Mouse (Mus musculus) retina, postnatal 7 days (tissue): Measurements from ENCODE around the gene Zfp1.

Source experiments
- DNase-seq: peaks from one replicate; pipeline ENCODE4 v3.0.0-alpha.2; 2012; ENCODE audit warnings: low read depth, low spot score

The Zfp1 gene

DNA sequence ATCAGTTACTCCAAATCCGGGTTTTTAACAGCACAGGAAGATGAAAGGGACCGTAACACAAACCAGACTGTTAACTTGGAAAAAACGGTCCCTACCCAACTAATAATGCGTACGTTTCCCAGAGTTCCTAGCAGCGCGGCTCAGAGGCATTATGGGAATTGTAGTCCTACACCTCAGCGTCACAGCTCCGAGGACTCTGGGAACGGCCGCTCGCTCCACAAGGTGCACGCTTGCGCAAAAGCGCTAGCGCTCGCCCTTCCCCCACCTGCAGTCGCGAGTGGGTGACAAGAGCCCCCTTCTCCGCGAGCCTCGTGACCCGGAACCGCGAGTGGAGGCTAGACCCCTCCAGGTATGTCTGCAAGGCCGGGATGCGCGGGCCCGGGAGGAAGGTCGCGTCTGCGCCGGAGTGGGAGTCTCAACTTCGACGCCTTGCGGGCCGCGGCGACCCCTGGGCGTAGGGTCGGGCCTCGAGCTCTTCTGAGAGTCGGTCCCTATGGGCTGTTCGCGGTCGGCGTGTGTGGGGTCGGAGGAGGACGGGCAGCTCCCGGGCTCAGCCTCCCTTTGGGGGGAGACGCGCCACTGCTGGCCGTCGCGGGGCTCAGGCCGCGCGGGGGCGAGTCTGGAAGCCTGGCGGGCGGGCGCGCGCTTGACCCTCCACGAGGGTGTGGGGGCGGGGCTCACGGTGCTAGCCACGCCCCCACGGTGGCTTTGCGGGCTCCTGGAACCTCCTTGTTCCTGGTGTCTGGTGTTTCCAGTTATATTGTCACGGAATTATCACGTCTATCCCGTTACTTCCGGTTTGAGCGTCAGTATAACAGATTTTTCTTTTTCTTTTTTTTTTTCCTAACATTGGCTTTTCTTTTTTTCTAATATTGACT lies at the start of gene Zfp1:
Gene Zfp1, plus strand, starts transcription at position 138 of the 878 bp plus-strand sequence.
- DNase-seq: peak; percentile 86

DNA sequence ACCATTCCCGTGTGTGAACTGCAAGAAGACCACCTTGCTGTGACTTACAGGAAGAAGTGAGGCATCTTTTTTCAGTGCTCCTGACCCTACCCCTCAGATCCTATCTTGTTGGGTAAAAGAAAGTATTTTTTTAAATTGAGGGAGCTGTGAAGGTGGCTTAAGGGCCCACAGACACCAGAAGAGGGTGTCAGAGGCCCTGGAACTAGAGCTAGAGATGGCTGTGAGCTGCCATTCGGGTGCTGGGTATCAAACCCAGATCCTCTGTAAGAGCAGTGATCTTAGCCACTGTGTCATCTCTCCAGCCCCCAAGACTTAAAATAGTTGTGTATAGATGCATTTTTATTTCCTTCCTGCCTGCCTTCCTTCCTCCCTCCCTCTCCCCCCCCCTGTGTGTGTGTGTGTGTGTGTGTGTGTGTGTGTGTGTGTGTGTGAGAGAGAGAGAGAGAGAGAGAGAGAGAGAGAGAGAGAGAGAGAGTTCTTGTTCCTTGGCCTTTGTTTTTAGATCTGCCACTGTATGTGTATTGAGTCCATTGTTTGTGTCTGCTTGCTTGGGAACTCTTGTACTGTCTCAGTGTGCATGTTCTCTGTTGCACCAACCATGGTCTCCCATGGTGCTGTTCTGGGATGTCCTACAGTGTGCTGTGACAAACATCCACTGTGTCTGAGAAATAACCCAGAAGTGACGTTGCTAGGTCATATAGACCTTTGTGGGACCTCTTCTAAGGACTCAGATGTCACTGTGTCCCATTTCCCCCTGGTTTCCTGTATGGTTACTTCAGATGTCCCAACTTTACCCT lies 49.0 kb upstream of the Zfp1 start:
- no peak for DNase-seq

DNA sequence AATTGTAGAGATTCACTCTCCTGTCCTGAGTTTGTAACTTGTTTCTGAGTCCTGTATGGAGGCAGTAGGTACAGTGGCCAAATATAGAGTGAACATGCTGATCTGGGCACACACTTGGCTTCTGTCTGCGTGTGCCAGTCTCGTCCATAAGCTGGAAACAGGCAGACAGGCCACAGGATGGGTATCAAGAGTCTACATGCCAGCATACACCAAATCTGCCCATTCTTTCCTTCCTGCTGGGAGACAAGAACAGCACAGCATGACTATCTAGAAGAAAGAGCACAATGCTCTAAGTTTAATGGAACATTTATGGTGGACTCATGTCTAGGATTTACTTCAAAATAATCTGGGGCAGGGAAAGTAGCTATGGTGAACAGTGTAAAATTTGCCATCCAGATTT lies 48.2 kb upstream of the Zfp1 start:
- no peak for DNase-seq

DNA sequence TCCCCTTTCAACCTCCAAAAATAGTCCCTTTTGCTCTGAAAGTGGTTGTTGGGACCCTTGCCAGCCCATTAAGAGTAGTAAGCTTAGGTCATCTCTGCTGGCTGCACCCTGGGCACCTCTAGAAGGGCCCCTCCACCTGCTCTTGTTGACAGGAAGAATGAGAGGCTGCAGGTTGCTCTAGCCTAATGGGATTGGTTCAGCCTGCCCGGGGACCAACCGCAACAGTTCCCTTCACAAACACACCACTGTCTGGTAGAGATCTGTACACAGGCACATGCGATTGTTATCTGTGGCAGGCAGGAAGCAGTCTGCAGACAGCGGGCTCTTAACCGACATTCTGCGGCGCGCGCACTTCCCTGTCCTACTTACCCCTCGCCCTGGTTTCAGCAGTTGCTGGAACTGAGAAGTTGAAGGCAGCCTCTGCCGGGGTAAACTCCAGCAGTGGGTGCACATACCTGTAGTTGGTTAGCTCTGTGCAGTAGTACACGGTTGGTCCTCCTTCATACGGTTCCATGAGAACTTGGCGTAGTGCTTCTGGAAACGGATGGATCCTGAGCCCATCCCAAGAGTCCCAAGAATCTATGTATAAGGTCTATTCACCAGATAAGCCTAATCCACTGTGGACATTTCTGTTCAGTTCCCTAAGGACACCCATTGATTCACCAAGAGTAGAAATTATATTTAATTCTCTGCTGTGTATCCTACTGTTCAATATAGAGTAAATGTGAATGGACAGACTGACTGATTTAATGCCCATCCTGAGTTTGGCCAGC lies 47.3 kb upstream of the Zfp1 start:
- DNase-seq: no peak

DNA sequence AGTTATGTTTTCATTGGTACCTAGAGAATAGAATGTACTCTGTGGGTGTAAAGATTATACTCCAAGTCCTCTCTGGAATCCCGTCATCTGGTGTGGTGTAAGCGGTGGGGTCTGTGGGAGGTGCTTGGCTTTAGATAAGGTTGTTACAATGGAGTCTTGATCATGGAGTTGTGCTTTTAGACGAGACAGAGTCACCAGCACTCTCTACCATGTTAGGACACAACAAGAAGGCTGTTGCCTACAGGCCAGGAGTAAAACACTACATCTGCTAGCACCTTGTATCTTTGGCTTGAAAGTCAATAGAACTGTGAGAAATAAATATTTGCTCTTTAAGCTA lies 46.7 kb upstream of the Zfp1 start:
- no peak for DNase-seq

DNA sequence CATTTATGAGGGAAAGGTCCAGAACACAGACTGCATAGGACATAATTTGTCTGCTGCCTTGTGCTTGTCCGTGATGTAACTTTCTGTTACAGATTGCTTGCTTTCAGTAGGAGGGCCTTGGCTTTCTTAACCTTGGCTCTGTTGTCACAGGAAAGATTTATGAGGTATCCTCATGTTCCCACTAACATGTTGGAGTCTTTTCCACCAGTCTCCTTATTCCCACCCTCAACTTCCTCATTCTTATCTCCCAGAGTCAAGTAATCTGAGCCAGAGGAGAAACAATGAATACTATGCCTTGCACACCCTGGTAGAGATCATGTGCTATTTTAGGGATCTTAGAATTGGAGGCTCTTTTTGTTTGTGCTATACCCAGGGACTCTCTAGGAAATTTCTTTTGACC lies 45.9 kb upstream of the Zfp1 start:
- DNase-seq: no peak

DNA sequence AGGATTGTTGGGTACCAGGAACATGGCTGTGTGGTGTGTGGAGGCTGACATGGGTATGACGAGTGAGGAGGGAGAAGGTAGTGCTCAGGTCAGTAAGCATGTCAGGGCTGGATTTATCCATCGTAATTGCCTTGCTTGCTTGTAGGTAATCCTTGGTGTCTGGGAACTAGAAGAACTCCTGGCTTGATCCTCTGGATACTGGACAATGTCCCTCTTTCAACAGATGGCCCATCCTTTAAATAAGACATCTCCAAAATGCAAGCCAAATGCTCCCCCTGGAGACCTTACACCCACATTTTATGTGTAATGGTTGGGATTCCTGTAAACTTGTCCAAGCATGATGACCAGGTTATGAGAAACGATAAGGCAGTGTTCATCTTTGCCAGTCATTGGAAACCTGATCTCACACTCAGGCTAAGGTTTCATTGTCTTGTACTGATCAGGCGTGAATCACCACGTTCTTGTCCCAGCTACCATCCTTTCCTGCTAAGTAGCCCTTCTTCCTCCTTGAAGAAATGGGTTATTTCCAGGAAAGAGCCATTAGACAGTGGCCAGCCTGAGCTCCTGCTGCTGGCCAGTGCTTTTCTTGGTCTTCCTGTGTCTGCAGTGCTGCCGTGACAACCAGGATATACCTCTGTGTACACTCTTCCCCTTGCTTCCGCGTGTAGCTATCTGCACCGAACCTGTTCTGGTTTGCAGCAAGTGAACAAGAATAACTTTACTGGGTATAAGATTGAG lies 43.3 kb upstream of the Zfp1 start:
- no peak for DNase-seq

DNA sequence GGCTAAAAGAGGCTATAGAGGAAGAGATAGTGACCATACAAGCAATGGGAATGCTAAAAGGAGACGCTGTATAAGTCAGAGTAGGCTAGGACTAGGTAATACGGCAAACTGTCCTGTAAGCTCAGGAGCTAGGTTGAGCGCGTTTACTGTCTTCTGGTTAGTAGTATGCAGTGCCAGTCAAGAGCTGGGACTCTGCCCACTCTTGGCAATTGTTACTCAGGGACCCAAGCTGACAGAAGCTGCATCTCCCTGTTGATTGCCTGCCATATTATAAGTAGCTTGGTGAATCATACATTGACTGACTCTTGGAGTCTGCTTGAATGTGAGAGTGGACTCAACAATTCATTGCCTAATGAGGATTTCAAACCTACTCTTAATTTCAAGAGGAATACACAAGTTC lies 41.2 kb upstream of the Zfp1 start:
- no peak for DNase-seq

DNA sequence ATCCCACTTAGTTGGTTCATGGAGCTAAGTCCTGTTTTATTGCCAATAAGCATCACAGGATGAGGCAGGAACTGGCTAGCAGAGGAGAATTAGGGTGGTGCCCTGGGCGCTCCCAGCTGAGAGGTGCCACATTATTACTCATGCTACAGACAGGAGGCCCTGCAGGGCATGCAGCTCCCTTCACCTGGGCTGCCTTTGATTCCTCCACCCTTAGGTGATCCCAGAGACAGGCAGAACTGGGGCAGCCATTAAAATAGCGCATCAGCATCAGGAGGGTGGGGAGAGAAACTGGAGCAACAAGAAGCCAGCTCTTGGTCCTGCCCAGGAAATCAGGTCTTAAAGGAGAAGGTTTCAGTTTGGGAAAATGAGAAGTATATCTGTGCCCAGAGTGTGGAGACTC lies 38.2 kb upstream of the Zfp1 start:
- DNase-seq: no peak

DNA sequence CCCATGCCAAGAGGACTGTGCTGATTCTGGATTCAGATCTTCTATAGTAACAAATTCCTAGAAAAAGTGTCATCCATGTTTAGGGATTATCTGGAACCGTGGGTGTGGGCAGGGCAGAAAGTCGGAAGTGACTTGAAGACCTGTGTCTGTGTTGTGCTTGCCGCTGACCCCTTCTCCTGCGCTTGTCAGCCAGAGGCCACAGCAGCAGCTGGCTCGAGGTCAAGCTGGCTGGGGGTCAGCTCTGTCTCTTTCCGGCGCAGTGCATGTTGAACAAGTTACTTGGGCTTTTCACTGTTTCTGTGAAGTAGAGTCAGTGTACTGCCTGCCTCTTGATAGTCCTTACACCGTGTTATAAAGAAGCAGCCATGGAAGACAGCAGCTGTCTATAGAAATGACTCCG lies 36.2 kb upstream of the Zfp1 start:
- DNase-seq: no peak

DNA sequence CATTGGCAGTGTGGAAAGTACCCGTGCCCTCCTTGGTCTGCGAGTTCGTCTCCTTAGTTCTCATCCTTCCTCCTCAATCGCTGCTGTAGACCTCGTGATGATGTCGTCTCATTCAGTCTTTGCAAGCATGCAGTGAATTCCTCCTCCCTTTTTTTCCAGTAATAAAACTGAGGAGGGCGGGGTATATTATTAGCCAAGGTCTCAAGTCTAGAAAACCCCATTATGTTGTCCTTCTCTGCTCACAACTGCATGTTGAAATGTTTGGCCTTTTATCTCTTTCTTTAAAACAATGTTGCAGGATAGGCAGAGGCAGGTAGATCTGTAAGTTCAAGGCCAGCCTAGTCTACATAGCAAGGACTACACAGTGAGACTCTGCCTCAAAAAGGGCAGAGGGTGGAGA lies 35.8 kb upstream of the Zfp1 start:
- no peak for DNase-seq

DNA sequence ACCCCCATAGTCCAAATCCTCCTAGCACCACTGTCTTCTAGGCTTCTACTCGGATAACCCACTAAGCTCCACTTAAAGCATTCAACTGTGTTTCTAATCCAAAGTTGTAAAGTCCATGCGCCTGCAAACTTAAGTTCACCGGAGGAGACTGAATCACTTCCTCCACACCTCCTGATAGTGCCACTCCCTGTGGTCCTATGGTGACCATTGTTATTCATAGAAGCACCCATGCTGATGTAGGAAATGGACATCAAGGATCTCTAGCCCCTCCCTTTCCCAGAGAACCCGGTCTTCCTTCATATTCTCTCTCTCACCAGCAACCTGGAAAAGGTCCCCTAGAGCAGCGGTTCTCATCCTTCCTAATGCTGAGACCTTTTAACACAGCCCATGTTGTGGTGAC lies 30.0 kb upstream of the Zfp1 start:
- DNase-seq: no peak

DNA sequence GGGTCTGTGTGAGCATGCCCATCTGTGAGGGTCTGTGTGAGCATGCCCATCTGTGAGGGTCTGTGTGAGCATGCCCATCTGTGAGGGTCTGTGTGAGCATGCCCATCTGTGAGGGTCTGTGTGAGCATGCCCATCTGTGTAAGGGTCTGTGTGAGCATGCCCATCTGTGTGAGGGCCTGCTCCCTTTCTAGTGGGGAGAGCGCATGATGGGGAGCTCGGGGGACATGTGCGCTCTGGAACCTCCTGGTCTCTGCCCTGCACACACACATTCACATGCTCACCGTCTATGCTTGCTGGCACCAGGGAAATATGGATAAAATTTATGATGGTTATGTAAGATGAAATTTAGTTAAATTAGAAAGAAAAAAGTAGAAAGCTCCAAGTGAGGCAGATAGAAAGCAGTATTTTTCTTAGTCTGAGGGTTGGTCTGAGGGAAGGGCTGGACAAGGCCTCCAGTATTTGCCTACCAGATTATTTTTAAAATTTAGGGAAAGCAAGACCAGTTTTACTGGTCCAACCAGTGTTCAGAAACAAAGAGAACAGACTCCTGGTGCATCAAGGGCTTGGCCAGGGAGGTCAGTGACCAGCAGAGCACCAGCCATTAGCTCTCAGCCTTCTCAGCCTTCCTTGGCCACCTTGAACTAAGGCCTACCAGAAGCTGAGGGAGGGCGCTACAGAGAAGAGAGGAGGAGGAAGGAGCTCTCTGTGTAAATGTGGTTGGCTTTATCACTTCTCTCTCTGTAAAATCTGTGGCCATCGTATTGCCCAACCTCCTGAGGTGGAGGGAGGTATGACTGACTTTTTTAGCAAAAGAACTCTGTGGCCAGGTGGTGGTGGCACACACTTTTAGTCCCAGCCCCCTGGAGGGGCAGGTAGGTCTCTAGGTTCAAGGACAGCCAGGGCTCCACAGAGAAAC lies 28.2 kb upstream of the Zfp1 start:
- DNase-seq: no peak

DNA sequence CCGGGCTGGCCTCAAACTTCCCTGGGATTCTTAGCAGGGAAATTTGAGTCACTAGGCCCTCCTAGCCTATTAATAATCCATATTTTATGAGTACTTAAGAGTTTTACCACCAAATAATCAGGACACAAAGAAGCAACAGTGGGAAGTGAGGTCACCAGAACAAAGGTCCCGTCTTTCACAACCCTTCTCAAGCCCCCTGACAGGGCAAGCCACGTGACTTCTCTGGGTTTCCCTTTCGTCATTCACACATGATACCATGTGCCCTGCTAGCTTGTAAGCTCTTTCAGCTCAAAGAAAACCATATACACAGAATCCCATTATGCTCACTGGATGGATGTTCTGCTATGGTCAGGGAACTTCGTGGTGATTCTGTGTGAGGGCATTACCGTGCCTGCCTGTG lies 25.4 kb upstream of the Zfp1 start:
- DNase-seq: no peak

DNA sequence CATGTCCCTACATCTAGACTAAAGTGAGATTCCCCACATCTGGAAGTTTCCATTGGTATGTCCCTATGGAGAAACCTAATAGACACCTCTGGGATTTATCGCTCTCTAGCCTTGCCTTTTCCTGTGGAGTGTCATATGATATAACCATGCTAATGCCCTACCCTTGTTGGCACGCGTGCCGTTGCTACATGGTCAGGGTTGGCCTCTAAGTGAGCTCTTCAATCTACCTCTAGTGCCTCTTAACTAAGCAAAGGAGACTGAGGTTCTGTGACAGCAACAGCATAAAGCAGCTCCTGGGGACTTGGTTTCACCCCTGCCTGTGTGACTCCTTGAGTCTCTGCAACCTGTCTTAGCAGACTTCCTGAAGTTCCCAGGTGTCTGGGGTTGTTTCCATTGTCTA lies 24.9 kb upstream of the Zfp1 start:
- DNase-seq: no peak

DNA sequence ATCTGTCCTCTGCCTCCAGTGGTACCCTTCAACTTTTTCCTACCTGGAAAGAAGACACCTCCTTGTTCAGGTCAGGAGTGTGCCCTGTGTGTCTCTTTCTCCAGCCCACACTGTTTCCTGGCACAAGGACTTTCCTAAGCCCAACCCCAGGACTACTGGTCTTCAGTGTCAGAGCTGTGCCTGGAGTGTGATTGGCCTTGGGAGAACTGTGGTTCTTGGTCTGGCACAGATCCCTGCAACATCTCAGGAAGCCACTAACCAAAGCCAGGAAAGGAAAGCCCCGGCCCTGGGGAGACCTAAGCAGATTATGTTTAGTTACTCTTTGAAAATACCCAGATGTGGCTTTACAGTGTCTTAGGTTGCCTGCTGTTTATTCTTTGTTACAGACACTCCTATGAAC lies 23.3 kb upstream of the Zfp1 start:
- DNase-seq: no peak

DNA sequence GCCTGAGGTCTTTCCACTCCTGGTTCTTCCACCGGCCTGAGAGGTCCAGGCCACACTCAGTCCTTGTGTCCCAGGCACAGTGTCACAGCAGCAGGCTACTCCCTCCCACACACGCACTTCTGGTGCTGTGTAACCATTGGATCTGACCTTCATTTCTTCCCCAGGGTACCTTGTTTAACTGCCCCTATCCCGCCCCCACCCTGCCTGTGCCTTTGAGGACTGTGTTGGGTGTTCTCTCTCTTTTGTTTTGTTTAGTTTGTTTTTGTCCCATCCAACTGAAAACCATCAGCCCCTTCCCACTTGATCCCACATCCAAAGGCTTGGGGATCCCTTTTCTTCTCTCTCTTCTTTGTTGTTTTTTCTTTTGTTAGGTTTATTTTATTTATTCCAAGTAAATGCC lies 21.1 kb upstream of the Zfp1 start:
- DNase-seq: no peak

DNA sequence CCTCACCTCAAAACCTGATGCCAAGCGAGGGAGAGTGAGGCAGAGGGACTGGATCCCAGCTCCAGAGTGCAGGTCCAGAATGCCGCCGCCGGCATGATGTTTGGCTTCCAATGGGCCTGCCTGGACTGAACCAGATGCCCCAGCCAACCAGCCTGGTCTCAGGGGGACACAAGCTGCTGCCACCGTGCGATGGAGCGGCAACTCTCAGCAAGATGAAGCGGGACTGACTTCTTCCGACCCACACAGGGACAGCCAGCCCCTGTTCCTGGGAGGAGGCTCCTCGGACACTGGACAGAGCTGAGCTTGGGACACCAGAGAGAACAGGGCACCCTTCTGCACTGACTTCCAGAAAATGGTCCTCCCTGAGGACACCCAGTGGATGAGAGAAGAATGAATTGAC lies 20.6 kb upstream of the Zfp1 start:
- no peak for DNase-seq

DNA sequence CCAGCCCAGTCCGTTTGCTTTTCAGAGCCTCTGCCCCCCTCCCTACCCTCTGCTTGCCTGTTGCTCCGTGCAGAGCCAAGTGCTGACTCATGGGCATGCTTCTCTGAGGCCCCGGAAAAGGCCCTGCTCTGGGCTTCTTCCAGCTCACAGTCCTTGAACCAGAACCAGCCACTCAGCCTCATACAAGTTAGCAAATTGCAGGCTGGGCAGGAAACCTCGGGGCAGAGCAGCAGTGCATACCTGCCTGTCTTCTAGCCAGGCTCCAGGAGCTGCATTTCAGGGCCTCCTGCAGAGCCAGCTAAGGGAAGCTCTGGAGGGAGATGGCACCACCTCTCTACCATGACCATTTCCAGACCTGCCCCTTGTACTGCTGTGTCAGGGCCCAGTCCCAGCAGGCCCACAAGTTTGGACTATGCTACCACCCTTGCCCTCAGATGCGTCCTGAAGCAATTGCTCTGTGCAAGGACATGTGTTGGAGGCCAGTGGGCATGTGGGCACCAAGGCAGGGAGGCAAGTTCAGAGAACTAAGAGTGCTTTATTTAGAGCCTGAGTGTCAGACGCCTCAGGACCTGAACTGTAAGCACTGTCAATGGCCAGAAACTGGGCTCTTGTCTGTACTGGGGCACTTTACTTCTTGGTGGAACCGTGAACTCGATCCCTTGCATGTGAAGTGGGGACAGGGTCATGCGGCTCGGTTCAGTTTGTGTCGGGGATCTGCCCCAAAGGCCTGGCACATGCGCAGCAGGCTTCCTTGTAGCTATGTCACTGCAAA lies 18.9 kb upstream of the Zfp1 start:
- DNase-seq: no peak

DNA sequence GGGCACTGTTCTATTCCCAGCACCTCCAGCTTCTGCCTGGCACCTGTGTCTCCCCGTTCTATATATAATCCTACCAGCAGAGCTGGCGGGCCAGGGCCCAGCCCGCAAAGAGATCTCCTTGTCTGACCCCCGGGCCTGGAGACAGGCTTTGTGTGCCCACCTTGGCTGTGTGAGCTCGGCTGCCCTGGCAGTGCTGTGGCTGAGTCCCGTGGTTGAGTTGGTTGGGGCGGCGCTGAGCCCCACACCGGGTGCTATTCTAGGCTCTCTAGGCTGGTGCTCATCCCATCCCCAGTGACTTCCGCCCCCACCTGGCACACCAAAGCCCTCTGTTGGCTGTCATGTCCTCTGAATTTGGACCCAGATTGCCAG lies 18.4 kb upstream of the Zfp1 start:
- DNase-seq: no peak
